ENCODE assay signal across 8 mouse cellular contexts in the genomic region with DNA sequence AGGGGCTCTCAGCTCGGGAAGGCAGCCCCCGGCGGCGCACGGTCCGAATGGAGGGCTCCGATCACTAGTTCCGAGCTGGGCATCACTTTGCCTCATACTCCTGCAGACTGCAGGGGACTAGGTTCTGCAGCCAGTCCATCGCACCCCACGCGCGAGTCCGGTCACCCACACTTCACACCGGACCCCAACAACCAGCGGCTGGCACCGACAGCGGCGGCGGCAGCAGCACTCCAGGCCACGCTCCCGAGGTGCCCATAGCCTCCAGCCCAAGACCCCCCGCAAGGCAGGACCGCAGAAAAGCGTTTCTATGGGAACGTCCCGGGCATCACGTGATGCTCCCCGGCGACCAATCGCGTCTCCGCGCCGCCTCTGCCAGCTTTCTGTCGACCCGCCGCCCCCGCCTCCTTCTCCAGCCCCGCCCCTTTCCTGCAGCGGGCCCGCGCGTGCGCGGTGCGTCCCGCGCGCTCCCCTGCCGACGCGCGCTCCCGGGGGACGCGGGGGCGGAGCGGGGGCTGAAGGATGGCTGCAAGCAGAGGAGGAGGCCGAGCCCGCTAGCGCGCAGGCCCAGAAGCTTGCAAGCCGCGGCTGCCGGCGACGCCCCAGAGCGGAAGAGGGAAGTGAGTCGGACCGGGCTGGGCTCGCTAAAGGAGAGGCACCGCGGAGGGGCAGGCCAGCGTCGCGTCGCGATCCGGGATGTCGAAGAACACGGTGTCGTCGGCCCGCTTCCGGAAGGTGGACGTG. TPM values are rescaled to one million over a fixed set of nuclear protein-coding genes. Genes with fewer than 3 reads are reported as not detected.
A peak's percentile ranks its signal among the peaks of the same experiment; 100 is the strongest.
DNase-seq lines count a peak whose midpoint lies in the region; ATAC-seq and TF ChIP-seq lines count a peak whose summit lies in the region.

Rgl1 (minus strand) TSS at position 320 of the 741 bp plus-strand sequence.
Arpc5 (plus strand) TSS at position 511 of the 741 bp plus-strand sequence.

- peak; percentile 98 for TF ChIP-seq POLR2A in bone marrow, adult 2 months (IDR thresholded peaks at IDR 0.05; ENCODE audit: borderline replicate concordance, control insufficient read depth, low read depth, low read length)
- peak; percentile 76; the same call in 1 of the 2 replicates for TF ChIP-seq POLR2A in limb, embryonic 14.5 days (IDR thresholded peaks at IDR 0.05; ENCODE audit: borderline replicate concordance, extremely low read depth, insufficient read depth, insufficient read length)

- under 1% methylated on average over 86 of the region's 86 CpGs for WGBS in bone marrow, adult 2 months
- under 1% methylated on average over 86 of the region's 86 CpGs for WGBS in embryonic facial prominence, embryonic 15.5 days
- 2% methylated on average over 65 of the region's 86 CpGs for WGBS in limb, embryonic 14.5 days
- WGBS in midbrain, postnatal 0 days: under 1% methylated on average over 62 of the region's 86 CpGs

- H3K9me3 ChIP-seq in embryonic facial prominence, embryonic 15.5 days (replicated peaks): no peaks in the 10 kb centered on the region
- H3K9me3 ChIP-seq in limb, embryonic 14.5 days (ENCODE audit: control insufficient read depth, low read length): no peaks in the 10 kb centered on the region
- no peaks in the 10 kb centered on the region for H3K9me3 ChIP-seq in midbrain, postnatal 0 days (ENCODE audit: low read length)

- peak within 1 kb of the TSS; percentile 97 for H3K27ac ChIP-seq in bone marrow, adult 2 months (ENCODE audit: control insufficient read depth, insufficient read depth, low read depth, low read length, poor library complexity)
- H3K27ac ChIP-seq in embryonic facial prominence, embryonic 15.5 days (replicated peaks): peak within 1 kb of the TSS; percentile 86
- peak within 1 kb of the TSS; percentile 71 for H3K27ac ChIP-seq in limb, embryonic 14.5 days (replicated peaks; ENCODE audit: low read depth, low read length)
- peak within 1 kb of the TSS; percentile 86 for H3K27ac ChIP-seq in midbrain, postnatal 0 days (ENCODE audit: low read depth, low read length)

- peak within 1 kb of the TSS; percentile 96 for H3K4me2 ChIP-seq in embryonic facial prominence, embryonic 15.5 days (replicated peaks)
- H3K4me2 ChIP-seq in limb, embryonic 14.5 days (replicated peaks; ENCODE audit: low read depth, low read length, severe bottlenecking): peak within 1 kb of the TSS; percentile 85
- peak within 1 kb of the TSS; percentile 66 for H3K4me2 ChIP-seq in midbrain, postnatal 0 days (ENCODE audit: low read depth, low read length, poor library complexity, severe bottlenecking)

- peak; percentile 98 for ATAC-seq in embryonic facial prominence, embryonic 15.5 days (ENCODE audit: insufficient number of reproducible peaks, low FRiP score, low TSS enrichment, low read depth)
- ATAC-seq in limb, embryonic 14.5 days (ENCODE audit: low FRiP score, low read depth): peak; percentile 95
- ATAC-seq in midbrain, postnatal 0 days (ENCODE audit: low FRiP score): peak; percentile 95

- DNase-seq in 416B (ENCODE audit: low read depth): peak; percentile 96
- peak; percentile 97 for DNase-seq in heart, adult 8-10 months (ENCODE audit: low spot score)
- peak; percentile 97 for DNase-seq in kidney, adult 9 months
- DNase-seq in limb, embryonic 14.5 days (ENCODE audit: low spot score): peak; percentile 95
- DNase-seq in midbrain, postnatal 0 days (ENCODE audit: low spot score): peak; percentile 97
- peak; percentile 93 to 94 for DNase-seq in spleen, postnatal 14 days (ENCODE audit: low spot score in 2 of 2)

- TF ChIP-seq CTCF in bone marrow, adult 2 months (IDR thresholded peaks at IDR 0.05; ENCODE audit: control insufficient read depth, insufficient read depth, low read length): no peak
- no peak; the same call in 1 of the 2 replicates for TF ChIP-seq CTCF in midbrain, postnatal 0 days (IDR thresholded peaks at IDR 0.05)

- peaks cover 13% of the 10 kb centered on the region for H3K36me3 ChIP-seq in embryonic facial prominence, embryonic 15.5 days
- peaks cover 22% of the 10 kb centered on the region for H3K36me3 ChIP-seq in limb, embryonic 14.5 days (ENCODE audit: control insufficient read depth, insufficient read depth, low read length)
- H3K36me3 ChIP-seq in midbrain, postnatal 0 days (ENCODE audit: insufficient read depth, low read length): peaks cover 10% of the 10 kb centered on the region

- H3K9ac ChIP-seq in embryonic facial prominence, embryonic 15.5 days: peak within 1 kb of the TSS; percentile 95
- peak within 1 kb of the TSS; percentile 91 for H3K9ac ChIP-seq in limb, embryonic 14.5 days (ENCODE audit: low read depth, low read length, severe bottlenecking)
- H3K9ac ChIP-seq in midbrain, postnatal 0 days (replicated peaks; ENCODE audit: low read length, poor library complexity, severe bottlenecking): peak within 1 kb of the TSS; percentile 94

- peaks cover 3% of the 10 kb centered on the region; the same call in 1 of the 2 replicates for H3K27me3 ChIP-seq in embryonic facial prominence, embryonic 15.5 days
- H3K27me3 ChIP-seq in limb, embryonic 14.5 days (ENCODE audit: control insufficient read depth, insufficient read depth, low read length): no peaks in the 10 kb centered on the region
- H3K27me3 ChIP-seq in midbrain, postnatal 0 days (ENCODE audit: insufficient read depth, low read length): no peaks in the 10 kb centered on the region

- no peaks in the 10 kb centered on the region for H3K4me1 ChIP-seq in bone marrow, adult 2 months (ENCODE audit: control insufficient read depth, insufficient read depth, low read length)
- peaks cover 15% of the 10 kb centered on the region for H3K4me1 ChIP-seq in embryonic facial prominence, embryonic 15.5 days
- H3K4me1 ChIP-seq in limb, embryonic 14.5 days (ENCODE audit: control insufficient read depth, insufficient read depth, low read length): 0 out of 2 replicates have a peak, but pooled peaks cover 3% of the 10 kb centered on the region
- H3K4me1 ChIP-seq in midbrain, postnatal 0 days (ENCODE audit: insufficient read depth, low read length): no peaks in the 10 kb centered on the region

- peak within 1 kb of the TSS; percentile 99 for H3K4me3 ChIP-seq in bone marrow, adult 2 months (replicated peaks; ENCODE audit: control insufficient read depth, low read depth, low read length)
- H3K4me3 ChIP-seq in embryonic facial prominence, embryonic 15.5 days (replicated peaks): peak within 1 kb of the TSS; percentile 94
- peak within 1 kb of the TSS; percentile 96 for H3K4me3 ChIP-seq in limb, embryonic 14.5 days (replicated peaks; ENCODE audit: low read length)
- peak within 1 kb of the TSS; percentile 98 for H3K4me3 ChIP-seq in midbrain, postnatal 0 days (ENCODE audit: low read depth, low read length)

RNA-seq across cellular contexts. Expression of gene Rgl1, which starts in this region (rescaled TPM):
- polyA plus RNA-seq in bone marrow, adult 2 months (2011; ENCODE audit: insufficient read depth, insufficient read length, low replicate concordance, missing spikeins): 8.6 and 9.2 TPM in 2 replicates
- polyA plus RNA-seq in embryonic facial prominence, embryonic 15.5 days (2015; fragmentation: Nextera tagmentation; extraction: Ambion mirVana): 36.3 and 38.0 TPM in 2 replicates
- total RNA-seq in heart, adult 8-10 months (2022): 10 to 100 TPM; 30.2 to 37.8 (median 35.0) TPM
- 28.5 and 29.6 TPM in 2 replicates for polyA plus RNA-seq in limb, embryonic 14.5 days (2012; rRNA removed)
- polyA plus RNA-seq in limb, embryonic 14.5 days (2014; fragmentation: Nextera tagmentation; extraction: Ambion mirVana): 40.5 and 46.1 TPM in 2 replicates
- 14.3 and 16.9 TPM in 2 replicates for total RNA-seq in midbrain, postnatal 0 days (2014; rRNA removed)
- 13.8 and 16.2 TPM in 2 replicates for polyA plus RNA-seq in midbrain, postnatal 0 days (2015; fragmentation: Nextera tagmentation; extraction: Ambion mirVana)

RNA-seq across cellular contexts. Expression of gene Arpc5, which starts in this region (rescaled TPM):
- polyA plus RNA-seq in bone marrow, adult 2 months (2011; ENCODE audit: insufficient read depth, insufficient read length, low replicate concordance, missing spikeins): 143 and 180 TPM in 2 replicates
- 249 and 256 TPM in 2 replicates for polyA plus RNA-seq in embryonic facial prominence, embryonic 15.5 days (2015; fragmentation: Nextera tagmentation; extraction: Ambion mirVana)
- total RNA-seq in heart, adult 8-10 months (2022): 10 to 100 TPM; 21.9 to 27.8 (median 25.9) TPM
- polyA plus RNA-seq in limb, embryonic 14.5 days (2012; rRNA removed): 96.4 and 136 TPM in 2 replicates
- 257 and 263 TPM in 2 replicates for polyA plus RNA-seq in limb, embryonic 14.5 days (2014; fragmentation: Nextera tagmentation; extraction: Ambion mirVana)
- total RNA-seq in midbrain, postnatal 0 days (2014; rRNA removed): 168 and 207 TPM in 2 replicates
- 384 and 410 TPM in 2 replicates for polyA plus RNA-seq in midbrain, postnatal 0 days (2015; fragmentation: Nextera tagmentation; extraction: Ambion mirVana)

Comparison
In these comparisons a context has a peak if more than half of its experiments do, and no peak if none do; other contexts are left out.
1. Peak in every context shown above with its lines: DNase-seq, ATAC-seq, H3K4me3 ChIP-seq and H3K27ac ChIP-seq.